Mouse (Mus musculus) CH12.LX (cell line): ENCODE measurements around the gene Mob3b. TPM values are rescaled to one million over a fixed set of nuclear protein-coding genes. Genes with fewer than 3 reads are reported as not detected.

Experiments used
- DNase-seq: peaks from one replicate; pipeline ENCODE4 v3.0.0-alpha.2; 2013; ENCODE audit errors: extremely low read depth
- H3K27ac ChIP-seq: 2 replicates; pipeline ENCODE4 v1.5.1; 2012; ENCODE audit warnings: low read depth, mild to moderate bottlenecking, control low read depth, moderate library complexity; ENCODE audit not compliant: insufficient read depth
- H3K27me3 ChIP-seq: replicated peaks from 2 replicates; pipeline ENCODE3; 2012; ENCODE audit warnings: inconsistent platforms
- H3K36me3 ChIP-seq, 2 experiments: replicated peaks in 1 of 2; 2 replicates each; pipeline versions ENCODE3 to v1.6.1; 2012; ENCODE audit warnings: inconsistent platforms in 1 of 2, low read length in 1 of 2, mild to moderate bottlenecking in 1 of 2, mixed read lengths in 1 of 2, moderate library complexity in 1 of 2; ENCODE audit not compliant: control insufficient read depth in 1 of 2, insufficient read depth in 1 of 2
- H3K4me1 ChIP-seq, 2 experiments: 2 replicates each; pipeline ENCODE4 v1.6.1; 2012; ENCODE audit warnings: inconsistent platforms in 1 of 2, moderate library complexity in 1 of 2; ENCODE audit not compliant: insufficient read depth in 2 of 2, control insufficient read depth in 1 of 2
- H3K4me2 ChIP-seq: 2 replicates; pipeline ENCODE4 v1.6.1; 2012; ENCODE audit warnings: low read depth, mild to moderate bottlenecking, control low read depth; ENCODE audit not compliant: poor library complexity, insufficient read depth, severe bottlenecking
- H3K4me3 ChIP-seq, 3 experiments: fragments of 150-350 bp in 1 of 3; sonication (generic) in 1 of 3; replicated peaks in 1 of 3; 2 replicates each; pipeline versions ENCODE3 to v1.5.1; 2011 to 2012; ENCODE audit warnings: low read depth in 2 of 3, low read length in 2 of 3, mild to moderate bottlenecking in 2 of 3, moderate library complexity in 2 of 3, control low read depth in 1 of 3, improper control_type of control experiment in 1 of 3, inconsistent platforms in 1 of 3, mixed read lengths in 1 of 3; ENCODE audit not compliant: poor library complexity in 1 of 3
- H3K79me2 ChIP-seq: replicated peaks from 2 replicates; pipeline ENCODE4 v1.6.1; 2012; ENCODE audit warnings: mild to moderate bottlenecking, moderate library complexity; ENCODE audit not compliant: control insufficient read depth, poor library complexity, insufficient read depth, severe bottlenecking; ENCODE audit errors: extremely low read depth
- H3K9ac ChIP-seq: 2 replicates; pipeline ENCODE4 v1.6.1; 2012; ENCODE audit warnings: low read depth, mild to moderate bottlenecking, control low read depth, moderate library complexity; ENCODE audit not compliant: insufficient read depth
- H3K9me3 ChIP-seq: replicated peaks from 2 replicates; pipeline ENCODE3; 2012; ENCODE audit warnings: low read length, inconsistent platforms, mixed read lengths
- BHLHE40 ChIP-seq: IDR thresholded peaks from 2 replicates; pipeline ENCODE4 v1.6.1; 2011; ENCODE audit warnings: mild to moderate bottlenecking, low read depth, low read length, improper control_type of control experiment
- CHD1 ChIP-seq: IDR thresholded peaks from 2 replicates; pipeline ENCODE4 v1.6.1; 2012; ENCODE audit warnings: low read depth, low read length, improper control_type of control experiment, inconsistent platforms
- CTCF ChIP-seq, 2 experiments: IDR thresholded peaks in 1 of 2; conservative IDR thresholded peaks in 1 of 2; 2 replicates each; pipeline ENCODE4 v1.5.1; 2011 to 2012; ENCODE audit warnings: low read depth in 2 of 2, low read length in 2 of 2, improper control_type of control experiment in 1 of 2, inconsistent platforms in 1 of 2, mild to moderate bottlenecking in 1 of 2, moderate library complexity in 1 of 2
- E2F4 ChIP-seq: IDR thresholded peaks from 2 replicates; pipeline ENCODE4 v1.6.1; 2011; ENCODE audit warnings: low read depth, low read length, improper control_type of control experiment; ENCODE audit not compliant: insufficient replicate concordance
- ELF1 ChIP-seq: IDR thresholded peaks from 2 replicates; pipeline ENCODE4 v1.6.1; 2014; ENCODE audit warnings: low read depth, mild to moderate bottlenecking, inconsistent platforms, low read length, improper control_type of control experiment
- ETS1 ChIP-seq: conservative IDR thresholded peaks from 2 replicates; pipeline ENCODE4 v1.6.1; 2012; ENCODE audit warnings: low read depth, mild to moderate bottlenecking, inconsistent platforms, low read length, improper control_type of control experiment, moderate library complexity
- GABPA ChIP-seq: IDR thresholded peaks from 2 replicates; pipeline ENCODE4 v1.6.1; 2012; ENCODE audit warnings: low read depth, low read length, improper control_type of control experiment, inconsistent platforms; ENCODE audit not compliant: insufficient replicate concordance
- HCFC1 ChIP-seq: IDR thresholded peaks from 2 replicates; pipeline ENCODE4 v1.6.1; 2012; ENCODE audit warnings: low read depth, mild to moderate bottlenecking, inconsistent platforms, low read length, improper control_type of control experiment
- IRF4 ChIP-seq: IDR thresholded peaks from 2 replicates; pipeline ENCODE4 v1.6.1; 2014; ENCODE audit warnings: low read depth, mild to moderate bottlenecking, inconsistent platforms, low read length, improper control_type of control experiment
- JUN ChIP-seq: IDR thresholded peaks from 2 replicates; pipeline ENCODE4 v1.6.1; 2011; ENCODE audit warnings: low read depth, mild to moderate bottlenecking, low read length, improper control_type of control experiment, moderate library complexity; ENCODE audit not compliant: insufficient read depth
- JUND ChIP-seq: conservative IDR thresholded peaks from 2 replicates; pipeline ENCODE4 v1.6.1; 2011; ENCODE audit warnings: low read depth, low read length, improper control_type of control experiment
- MAFK ChIP-seq: IDR thresholded peaks from 2 replicates; pipeline ENCODE4 v1.6.1; 2011; ENCODE audit warnings: low read length, improper control_type of control experiment; ENCODE audit not compliant: insufficient replicate concordance
- MAZ ChIP-seq: IDR thresholded peaks from 2 replicates; pipeline ENCODE4 v1.6.1; 2012; ENCODE audit warnings: low read depth, mild to moderate bottlenecking, inconsistent platforms, low read length, improper control_type of control experiment, moderate library complexity
- MXI1 ChIP-seq: IDR thresholded peaks from 2 replicates; pipeline ENCODE4 v1.6.1; 2011; ENCODE audit warnings: mild to moderate bottlenecking, low read depth, low read length, improper control_type of control experiment
- MYC ChIP-seq: IDR thresholded peaks from 2 replicates; pipeline ENCODE4 v1.6.1; 2011; ENCODE audit warnings: low read depth, mild to moderate bottlenecking, improper control_type of control experiment, low read length
- NRF1 ChIP-seq: IDR thresholded peaks from 2 replicates; pipeline ENCODE4 v1.6.1; 2014; ENCODE audit warnings: low read depth, mild to moderate bottlenecking, inconsistent platforms, low read length, improper control_type of control experiment, moderate library complexity
- PAX5 ChIP-seq: IDR thresholded peaks from 2 replicates; pipeline ENCODE4 v1.6.1; 2012; ENCODE audit warnings: low read length, inconsistent platforms, mixed read lengths
- POLR2A ChIP-seq: IDR thresholded peaks from 2 replicates; pipeline ENCODE4 v1.6.1; 2011; ENCODE audit warnings: low read depth, mild to moderate bottlenecking, improper control_type of control experiment, low read length
- RCOR1 ChIP-seq: conservative IDR thresholded peaks from 2 replicates; pipeline ENCODE4 v1.6.1; 2012; ENCODE audit warnings: low read depth, mild to moderate bottlenecking, inconsistent platforms, low read length, improper control_type of control experiment
- SIN3A ChIP-seq: IDR thresholded peaks from 2 replicates; pipeline ENCODE4 v1.6.1; 2012; ENCODE audit warnings: low read length, improper control_type of control experiment, inconsistent platforms
- TBP ChIP-seq: conservative IDR thresholded peaks from 2 replicates; pipeline ENCODE4 v1.6.1; 2011; ENCODE audit warnings: low read depth, low read length, improper control_type of control experiment
- UBTF ChIP-seq: IDR thresholded peaks from 2 replicates; pipeline ENCODE4 v1.6.1; 2012; ENCODE audit warnings: low read depth, mild to moderate bottlenecking, inconsistent platforms, low read length, improper control_type of control experiment, moderate library complexity
- USF2 ChIP-seq: conservative IDR thresholded peaks from 2 replicates; pipeline ENCODE4 v1.6.1; 2011; ENCODE audit warnings: low read depth, low read length, improper control_type of control experiment
- ZC3H11A ChIP-seq: IDR thresholded peaks from 2 replicates; pipeline ENCODE4 v1.6.1; 2012; ENCODE audit warnings: low read depth, mild to moderate bottlenecking, inconsistent platforms, low read length, improper control_type of control experiment
- ZKSCAN1 ChIP-seq: IDR thresholded peaks from 2 replicates; pipeline ENCODE4 v1.6.1; 2012; ENCODE audit warnings: low read depth, inconsistent platforms, low read length, improper control_type of control experiment, borderline replicate concordance
- ZMIZ1 ChIP-seq: IDR thresholded peaks from 2 replicates; pipeline ENCODE4 v1.6.1; 2012; ENCODE audit warnings: low read depth, mild to moderate bottlenecking, inconsistent platforms, low read length, improper control_type of control experiment
- dilution Hi-C: fragments of 300-500 bp; cut with MboI; formaldehyde crosslinking; loops from 2 replicates; pipeline ENCODE4 v1.14.3; 2020; ENCODE audit warnings: low sequenced_read_pairs; ENCODE audit not compliant: extremely low pct_unique_long_range_greater_than_20kb, extremely low pct_ligation_motif_present
- in situ Hi-C: fragments of 300-500 bp; cut with MboI; formaldehyde crosslinking; loops from 3 replicates; pipeline ENCODE4 v1.14.3; 2019; ENCODE audit warnings: low sequenced_read_pairs, low pct_ligation_motif_present, low pct_unique_long_range_greater_than_20kb, mixed read lengths
- polyA plus RNA-seq: library from polyadenylated mRNA; unstranded; fragments of >175 nt; gene quantifications from 2 replicates; pipeline ENCODE4 v1.2.1, GENCODE M21; 2012; ENCODE audit warnings: low read depth; ENCODE audit not compliant: insufficient read length
- total RNA-seq, 2 experiments: library from RNA; depleted of rRNA; stranded (reverse); fragments of 300-350 nt in 1 of 2; fragments of >200 nt in 1 of 2; gene quantifications; 2 replicates each; pipeline ENCODE4 v1.2.3; 2012 to 2014

The Mob3b gene
- total and polyA plus RNA-seq, 3 experiments, result 3.5 to 11.7 (median 11.0) TPM

DNA sequence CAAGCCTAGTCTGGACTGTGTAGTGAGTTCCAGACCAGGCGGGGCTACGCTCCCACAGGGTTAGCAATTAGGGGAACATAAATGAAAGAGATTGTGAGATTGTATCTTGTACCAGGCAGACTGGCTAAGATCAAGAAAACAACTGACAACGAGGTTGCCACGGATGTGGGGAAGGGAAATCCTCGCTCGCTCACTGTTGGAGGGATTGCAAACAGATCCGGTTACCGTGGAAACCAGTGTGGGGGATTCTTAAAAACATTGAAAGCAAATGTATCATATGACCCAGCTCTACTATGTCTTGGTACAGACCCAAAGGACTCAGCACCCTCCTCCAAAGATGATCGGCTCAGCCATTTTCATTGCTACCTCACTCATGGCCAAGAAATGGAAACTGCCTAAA, 257.1 kb downstream of the Mob3b start:
- Histone ChIP-seq H3K4me3 (no peak overlapping the region), H3K27me3 (peaks cover 1% of the 10 kb centered on the region), H3K36me3 (no peaks in the 10 kb centered on the region)
- dilution Hi-C loops, result no loop called here
- no peak for TF ChIP-seq POLR2A
- TF ChIP-seq NRF1, result no peak
- no peak for TF ChIP-seq ZKSCAN1
- TF ChIP-seq CHD1, result no peak
- no peak for TF ChIP-seq RCOR1
- TF ChIP-seq MAZ, result no peak
- TF ChIP-seq ZC3H11A, result no peak
- TF ChIP-seq MYC, result no peak
- TF ChIP-seq MAFK, result no peak
- no peak for TF ChIP-seq ZMIZ1
- no peak for TF ChIP-seq TBP
- TF ChIP-seq JUN, result no peak
- TF ChIP-seq UBTF, result no peak
- TF ChIP-seq HCFC1, result no peak
- no peak for TF ChIP-seq USF2
- TF ChIP-seq JUND, result no peak
- no peak for TF ChIP-seq GABPA
- no peak for TF ChIP-seq SIN3A
- TF ChIP-seq, all 38 proteins: peak for 0
- Histone ChIP-seq H3K79me2 (no peaks in the 10 kb centered on the region), H3K9ac (no peak overlapping the region), H3K9me3 (no peaks in the 10 kb centered on the region), H3K4me1 (no peaks in the 10 kb centered on the region), H3K4me2 (peak overlapping the region; percentile 24), H3K27ac (no peak overlapping the region)
- no peak for DNase-seq
- in situ Hi-C loops, result no loop called here

DNA sequence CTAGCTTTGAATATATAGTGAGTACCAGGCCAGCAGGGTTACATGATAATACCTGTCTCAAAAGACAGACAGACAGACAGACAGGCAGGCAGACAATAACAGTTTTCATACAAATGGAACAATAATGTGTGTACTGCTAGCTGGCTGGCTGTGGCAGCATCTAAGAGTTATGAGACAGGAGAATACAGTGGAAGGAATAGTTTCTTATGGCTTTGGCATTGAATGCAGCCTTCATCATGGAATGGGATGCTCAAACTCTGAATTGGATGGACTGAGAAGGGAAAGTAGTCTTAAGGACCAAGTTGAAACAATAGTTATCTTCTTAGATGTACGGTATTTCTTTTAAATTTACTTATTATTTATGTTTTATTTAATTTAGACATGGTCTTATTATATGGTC, 258.0 kb downstream of the Mob3b start:
- TF ChIP-seq PAX5, result no peak
- no peak for TF ChIP-seq CTCF (conservative IDR thresholded peaks at IDR 0.05 in 1 of 2, IDR thresholded peaks at IDR 0.05 in 1 of 2; ENCODE audit: low read depth in 2 of 2, low read length in 2 of 2)
- TF ChIP-seq GABPA, result no peak
- TF ChIP-seq POLR2A, result no peak
- no peak for TF ChIP-seq USF2
- no peak for TF ChIP-seq BHLHE40
- no peak for TF ChIP-seq JUND
- no peak for TF ChIP-seq MXI1
- no peak for TF ChIP-seq E2F4
- no peak for TF ChIP-seq ELF1
- no peak for TF ChIP-seq ETS1
- no peak for TF ChIP-seq IRF4
- peaks cover 1% of the 10 kb centered on the region for H3K27me3 ChIP-seq
- H3K4me2 ChIP-seq, result no peak overlapping the region
- no peaks in the 10 kb centered on the region for H3K79me2 ChIP-seq
- no peak overlapping the region for H3K4me3 ChIP-seq
- in situ Hi-C loops (no loop called here), dilution Hi-C loops (no loop called here)
- no peaks in the 10 kb centered on the region for H3K9me3 ChIP-seq
- H3K9ac ChIP-seq, result no peak overlapping the region
- H3K36me3 ChIP-seq, result no peaks in the 10 kb centered on the region
- H3K27ac ChIP-seq, result no peak overlapping the region
- no peaks in the 10 kb centered on the region for H3K4me1 ChIP-seq
- DNase-seq, result no peak

Other genes starting within 250 kb of the Mob3b start
- not detected in 2 replicates for gene Ifnk, start 5.4 kb downstream of the Mob3b start, total RNA-seq (2012; rRNA removed)
- gene Ifnk, start 5.4 kb downstream of the Mob3b start, total RNA-seq (2014; rRNA removed), result not detected in 2 replicates
- gene Ifnk, start 5.4 kb downstream of the Mob3b start, polyA plus RNA-seq, result not detected in 2 replicates
- 24.2 and 49.7 TPM in 2 replicates for gene C9orf72, start 68.7 kb upstream of the Mob3b start, total RNA-seq (2012; rRNA removed)
- gene C9orf72, start 68.7 kb upstream of the Mob3b start, total RNA-seq (2014; rRNA removed), result 46.5 and 58.2 TPM in 2 replicates
- 13.8 and 15.4 TPM in 2 replicates for gene C9orf72, start 68.7 kb upstream of the Mob3b start, polyA plus RNA-seq